Mouse (Mus musculus): Measurements from ENCODE around the gene Fam166b.

The Fam166b gene

GRCm38 (mm10) chr4:43381408-43382154, 47.4 kb downstream of the Fam166b start, which contains the start of gene Rusc2:
Gene Rusc2 (plus strand): TSS chr4:43381979.
- DNase-seq (ENCODE audit: low read depth, low spot score) = peak; percentile 82

GRCm38 (mm10) chr4:43380951-43381350, 48.0 kb downstream of the Fam166b start:
- no peak for DNase-seq (ENCODE audit: low read depth, low spot score)

GRCm38 (mm10) chr4:43379601-43380000, 49.3 kb downstream of the Fam166b start:
- DNase-seq (ENCODE audit: low read depth, low spot score) = no peak
